Mouse (Mus musculus): Measurements from ENCODE around the gene Map3k1. TPM values are rescaled to one million over a fixed set of nuclear protein-coding genes. Genes with fewer than 3 reads are reported as not detected.

Gene Map3k1
- total and polyA plus RNA-seq, 2 experiments from 2014 or later = 6.2 to 19.2 TPM

DNA sequence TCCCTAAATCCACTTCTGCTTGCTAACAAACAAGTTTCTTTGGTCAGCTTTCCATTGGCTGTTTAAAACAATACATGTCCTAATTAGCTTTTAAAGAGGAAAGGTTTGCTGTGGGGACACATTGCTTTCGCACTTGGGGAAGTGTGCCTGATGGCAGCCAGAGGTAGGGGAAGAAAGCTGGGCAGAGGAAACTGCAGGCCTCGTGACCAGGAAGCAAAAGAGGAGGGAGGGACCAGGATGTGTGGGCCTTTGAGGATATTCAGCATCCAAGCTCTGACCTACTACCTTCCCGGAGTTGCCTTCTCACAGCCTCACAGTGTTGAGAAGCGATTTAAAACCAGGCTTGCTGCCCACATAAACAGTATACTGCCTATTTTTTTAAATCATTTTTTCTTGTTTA is 15.4 kb upstream of the Map3k1 start:
- Histone ChIP-seq H3K4me2 (ENCODE audit: low read depth, low read length, poor library complexity, severe bottlenecking) (no peak overlapping the region), H3K36me3 (ENCODE audit: insufficient read depth, low read length) (no peaks in the 10 kb centered on the region), H3K4me3 (ENCODE audit: low read depth, low read length) (no peak overlapping the region), H3K27me3 (ENCODE audit: insufficient read depth, low read length) (no peaks in the 10 kb centered on the region), H3K9ac (replicated peaks; ENCODE audit: low read length, poor library complexity, severe bottlenecking) (no peak overlapping the region), H3K4me1 (ENCODE audit: insufficient read depth, low read length) (no peaks in the 10 kb centered on the region), H3K9me3 (ENCODE audit: low read length) (no peaks in the 10 kb centered on the region), H3K27ac (ENCODE audit: low read depth, low read length) (no peak overlapping the region)
- TF ChIP-seq CTCF (IDR thresholded peaks at IDR 0.05) = no peak
- ATAC-seq (ENCODE audit: low FRiP score) (no peak), DNase-seq (ENCODE audit: low spot score) (no peak)
- 85% methylated on average over 4 of the region's 4 CpGs for WGBS

DNA sequence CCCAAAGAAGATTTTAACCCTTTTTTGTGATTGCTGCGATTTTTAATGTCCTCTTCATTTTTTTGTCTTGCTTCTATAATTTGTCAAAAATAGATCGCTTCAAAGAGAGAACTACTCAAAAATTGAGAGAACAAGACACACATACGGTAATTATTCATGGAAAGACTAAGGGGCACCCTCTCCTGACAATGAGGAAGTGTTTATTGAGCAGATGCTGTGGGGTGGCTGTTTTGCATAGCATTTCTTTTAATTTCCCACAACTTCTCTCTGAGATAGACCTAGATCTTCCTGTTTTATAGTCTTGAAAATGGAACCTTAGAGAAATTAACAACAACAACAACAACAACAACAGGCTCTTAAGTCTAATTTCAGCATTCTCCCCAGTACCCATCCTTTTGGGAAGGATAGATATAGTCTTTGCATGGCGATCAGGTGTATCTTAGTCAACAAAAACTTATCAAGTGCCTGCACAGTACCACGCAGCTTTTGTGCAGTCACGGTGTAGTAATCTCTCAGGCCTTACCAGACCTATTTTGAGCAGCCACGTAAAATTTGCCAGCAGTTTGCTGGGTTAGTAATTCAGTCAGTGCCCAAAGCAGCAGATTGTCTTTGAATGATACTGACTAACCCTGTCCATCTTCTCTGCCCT is 13.1 kb upstream of the Map3k1 start:
- no peak for DNase-seq (ENCODE audit: low spot score)
- Histone ChIP-seq H3K4me2 (ENCODE audit: low read depth, low read length, poor library complexity, severe bottlenecking) (no peak overlapping the region), H3K4me1 (ENCODE audit: insufficient read depth, low read length) (no peaks in the 10 kb centered on the region), H3K27ac (ENCODE audit: low read depth, low read length) (no peak overlapping the region), H3K9ac (replicated peaks; ENCODE audit: low read length, poor library complexity, severe bottlenecking) (no peak overlapping the region), H3K9me3 (ENCODE audit: low read length) (no peaks in the 10 kb centered on the region), H3K4me3 (ENCODE audit: low read depth, low read length) (no peak overlapping the region), H3K27me3 (ENCODE audit: insufficient read depth, low read length) (no peaks in the 10 kb centered on the region), H3K36me3 (ENCODE audit: insufficient read depth, low read length) (no peaks in the 10 kb centered on the region)
- no peak for TF ChIP-seq CTCF (IDR thresholded peaks at IDR 0.05)
- WGBS = 89% methylated on average over 7 of the region's 7 CpGs
- ATAC-seq (ENCODE audit: low FRiP score) = no peak

DNA sequence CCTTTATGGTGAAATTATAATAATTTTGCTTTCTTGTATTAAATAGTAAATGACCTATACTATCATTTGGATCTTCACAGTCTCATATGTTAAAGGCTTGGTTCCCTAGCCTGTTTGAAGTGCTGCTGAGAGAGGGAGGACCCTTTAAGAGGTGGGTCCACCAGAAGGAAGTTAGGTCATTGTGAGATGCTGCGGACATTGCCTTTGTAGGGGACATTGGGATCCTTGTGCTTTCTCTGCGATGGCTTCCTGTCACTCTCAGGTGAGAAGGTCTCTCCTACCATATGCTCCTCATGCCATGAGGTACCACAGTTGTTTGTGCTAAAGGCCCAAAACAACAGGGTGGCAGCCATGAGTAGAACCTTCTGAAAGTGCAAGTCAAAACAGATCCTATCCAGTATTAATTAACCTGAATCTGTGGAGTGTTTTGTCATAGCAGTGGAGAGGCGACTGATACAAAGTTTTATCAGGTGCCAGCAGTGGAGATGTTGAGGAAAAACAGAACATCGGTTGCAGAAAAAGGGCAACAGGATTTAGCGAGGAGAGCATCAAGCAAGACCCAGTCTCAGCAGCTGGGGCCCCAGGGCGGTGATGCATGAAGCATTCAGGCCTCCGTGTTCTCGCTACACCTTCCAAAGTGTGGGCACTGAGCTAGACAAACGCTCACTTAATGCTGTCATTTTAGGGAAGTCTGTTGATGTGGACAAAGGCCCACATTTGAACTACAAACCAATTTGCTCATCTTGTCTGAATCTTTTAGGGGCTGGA is 11.0 kb upstream of the Map3k1 start:
- ATAC-seq (ENCODE audit: low FRiP score) = no peak
- no peak for TF ChIP-seq CTCF (IDR thresholded peaks at IDR 0.05)
- 70% methylated on average over 9 of the region's 9 CpGs for WGBS
- H3K4me3 ChIP-seq (ENCODE audit: low read depth, low read length) = no peak overlapping the region
- H3K36me3 ChIP-seq (ENCODE audit: insufficient read depth, low read length) = no peaks in the 10 kb centered on the region
- H3K27me3 ChIP-seq (ENCODE audit: insufficient read depth, low read length) = no peaks in the 10 kb centered on the region
- no peaks in the 10 kb centered on the region for H3K4me1 ChIP-seq (ENCODE audit: insufficient read depth, low read length)
- H3K9me3 ChIP-seq (ENCODE audit: low read length) = no peaks in the 10 kb centered on the region
- no peak overlapping the region for H3K9ac ChIP-seq (replicated peaks; ENCODE audit: low read length, poor library complexity, severe bottlenecking)
- no peak overlapping the region for H3K27ac ChIP-seq (ENCODE audit: low read depth, low read length)
- H3K4me2 ChIP-seq (ENCODE audit: low read depth, low read length, poor library complexity, severe bottlenecking) = no peak overlapping the region
- no peak for DNase-seq (ENCODE audit: low spot score)

DNA sequence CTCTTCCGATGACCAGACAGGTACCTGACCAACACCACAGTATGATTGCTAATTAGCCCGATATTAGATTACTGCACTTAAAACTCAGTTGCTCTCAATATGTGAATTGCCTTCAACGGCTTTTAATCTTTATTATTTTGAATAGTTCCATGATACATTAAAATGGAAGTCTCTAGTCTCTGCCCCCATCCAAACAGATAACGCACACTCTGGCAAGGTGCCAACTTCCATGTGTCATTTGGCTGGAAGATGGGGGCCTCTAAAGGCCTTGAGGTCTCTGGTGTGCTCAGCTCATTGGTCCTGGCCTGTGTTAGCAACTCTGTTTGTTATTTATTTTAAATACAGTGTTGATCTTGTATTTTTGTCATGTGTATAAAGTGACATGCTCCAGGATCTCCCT is 10.3 kb upstream of the Map3k1 start:
- Histone ChIP-seq H3K9me3 (ENCODE audit: low read length) (no peaks in the 10 kb centered on the region), H3K27me3 (ENCODE audit: insufficient read depth, low read length) (no peaks in the 10 kb centered on the region), H3K4me1 (ENCODE audit: insufficient read depth, low read length) (no peaks in the 10 kb centered on the region), H3K27ac (ENCODE audit: low read depth, low read length) (no peak overlapping the region), H3K4me3 (ENCODE audit: low read depth, low read length) (no peak overlapping the region), H3K36me3 (ENCODE audit: insufficient read depth, low read length) (no peaks in the 10 kb centered on the region), H3K4me2 (ENCODE audit: low read depth, low read length, poor library complexity, severe bottlenecking) (no peak overlapping the region), H3K9ac (replicated peaks; ENCODE audit: low read length, poor library complexity, severe bottlenecking) (no peak overlapping the region)
- WGBS = 84% methylated on average over 4 of the region's 4 CpGs
- DNase-seq (ENCODE audit: low spot score) (no peak), ATAC-seq (ENCODE audit: low FRiP score) (no peak)
- no peak for TF ChIP-seq CTCF (IDR thresholded peaks at IDR 0.05)

DNA sequence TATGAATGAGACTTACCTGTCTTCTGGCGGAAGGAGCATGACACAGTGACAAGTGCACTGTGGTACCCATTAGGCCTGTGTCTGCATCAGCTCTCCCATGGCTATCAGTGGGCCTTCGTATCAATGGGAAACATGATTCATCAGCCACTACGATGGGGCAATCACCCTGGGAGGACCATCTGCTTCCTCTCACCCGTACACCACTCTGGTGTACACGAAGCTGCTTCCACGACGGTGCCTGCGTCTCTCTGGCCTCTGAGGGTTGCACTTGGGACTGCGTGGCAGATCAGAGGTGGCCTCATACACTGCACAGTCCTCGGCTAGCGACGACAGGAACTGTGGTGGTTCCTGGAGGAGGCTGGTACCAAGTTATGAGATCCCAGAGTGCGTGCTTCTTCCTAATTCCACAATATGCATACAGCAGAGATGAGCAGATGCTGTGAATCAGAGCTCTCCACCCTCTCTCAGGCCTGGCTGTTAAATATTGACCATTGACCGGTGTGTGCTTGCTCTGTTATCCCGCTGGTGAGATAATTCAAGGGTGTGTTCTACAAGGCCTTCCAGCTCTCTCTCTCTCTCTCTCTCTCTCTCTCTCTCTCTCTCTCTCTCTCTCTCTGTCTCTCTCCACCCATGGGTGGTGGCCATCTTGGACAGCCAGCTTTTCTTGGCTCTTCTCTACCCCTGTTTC is 9.6 kb upstream of the Map3k1 start:
- Histone ChIP-seq H3K4me1 (ENCODE audit: insufficient read depth, low read length) (no peaks in the 10 kb centered on the region), H3K27me3 (ENCODE audit: insufficient read depth, low read length) (no peaks in the 10 kb centered on the region), H3K4me3 (ENCODE audit: low read depth, low read length) (no peak overlapping the region), H3K9ac (replicated peaks; ENCODE audit: low read length, poor library complexity, severe bottlenecking) (no peak overlapping the region), H3K9me3 (ENCODE audit: low read length) (no peaks in the 10 kb centered on the region), H3K36me3 (ENCODE audit: insufficient read depth, low read length) (no peaks in the 10 kb centered on the region), H3K4me2 (ENCODE audit: low read depth, low read length, poor library complexity, severe bottlenecking) (no peak overlapping the region), H3K27ac (ENCODE audit: low read depth, low read length) (no peak overlapping the region)
- ATAC-seq (ENCODE audit: low FRiP score) (no peak), DNase-seq (ENCODE audit: low spot score) (no peak)
- WGBS = 89% methylated on average over 15 of the region's 15 CpGs
- no peak for TF ChIP-seq CTCF (IDR thresholded peaks at IDR 0.05)

DNA sequence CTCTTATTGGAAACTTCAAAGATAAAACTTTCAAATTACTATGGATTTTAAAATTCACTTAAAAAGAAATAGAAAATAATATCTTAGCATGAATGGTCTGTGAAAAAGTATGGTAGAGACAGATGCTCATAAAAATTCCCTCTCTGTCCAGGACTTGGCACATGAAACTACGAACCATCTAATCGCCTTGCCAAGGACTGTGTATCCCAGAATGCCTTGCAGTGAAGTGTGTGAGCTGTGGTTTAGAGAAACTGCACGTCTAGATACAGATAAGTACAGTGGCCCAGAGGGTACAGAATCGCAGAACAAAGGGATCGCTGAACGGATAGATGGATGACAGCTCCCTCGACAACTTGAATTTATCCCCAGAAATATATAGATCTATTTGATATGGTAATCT is 9.0 kb upstream of the Map3k1 start:
- no peak for ATAC-seq (ENCODE audit: low FRiP score)
- no peak overlapping the region for H3K9ac ChIP-seq (replicated peaks; ENCODE audit: low read length, poor library complexity, severe bottlenecking)

More for the DNA sequence above, 9.0 kb upstream of the Map3k1 start:
- H3K27ac ChIP-seq (ENCODE audit: low read depth, low read length) = no peak overlapping the region
- no peak overlapping the region for H3K4me3 ChIP-seq (ENCODE audit: low read depth, low read length)
- no peak for DNase-seq (ENCODE audit: low spot score)
- WGBS = 69% methylated on average over 7 of the region's 7 CpGs
- no peaks in the 10 kb centered on the region for H3K27me3 ChIP-seq (ENCODE audit: insufficient read depth, low read length)
- TF ChIP-seq CTCF (IDR thresholded peaks at IDR 0.05) = no peak
- no peak overlapping the region for H3K4me2 ChIP-seq (ENCODE audit: low read depth, low read length, poor library complexity, severe bottlenecking)
- H3K9me3 ChIP-seq (ENCODE audit: low read length) = no peaks in the 10 kb centered on the region
- no peaks in the 10 kb centered on the region for H3K36me3 ChIP-seq (ENCODE audit: insufficient read depth, low read length)
- H3K4me1 ChIP-seq (ENCODE audit: insufficient read depth, low read length) = no peaks in the 10 kb centered on the region
